Mouse (Mus musculus) small intestine, adult 2 months (tissue): ENCODE measurements around the gene Abcg2.
"Not testable (repeated sequence)": the region's sequence is repeated elsewhere in the genome, so short reads cannot be mapped to it uniquely, and the experiment has no call there.

Experiments
- CTCF ChIP-seq: fragments of 200-500 bp; IDR thresholded peaks from 2 replicates; pipeline ENCODE4 v1.5.1; 2012; ENCODE audit warnings: low read depth, mild to moderate bottlenecking, control low read depth, inconsistent platforms, low read length, moderate library complexity, mixed read lengths; ENCODE audit not compliant: insufficient replicate concordance, insufficient read length; ENCODE audit errors: extremely low read depth
- POLR2A ChIP-seq: fragments of 200-500 bp; IDR thresholded peaks from 2 replicates; pipeline ENCODE4 v1.6.1; 2012; ENCODE audit warnings: low read depth, mild to moderate bottlenecking, control low read depth, inconsistent platforms, low read length, moderate library complexity

DNA sequence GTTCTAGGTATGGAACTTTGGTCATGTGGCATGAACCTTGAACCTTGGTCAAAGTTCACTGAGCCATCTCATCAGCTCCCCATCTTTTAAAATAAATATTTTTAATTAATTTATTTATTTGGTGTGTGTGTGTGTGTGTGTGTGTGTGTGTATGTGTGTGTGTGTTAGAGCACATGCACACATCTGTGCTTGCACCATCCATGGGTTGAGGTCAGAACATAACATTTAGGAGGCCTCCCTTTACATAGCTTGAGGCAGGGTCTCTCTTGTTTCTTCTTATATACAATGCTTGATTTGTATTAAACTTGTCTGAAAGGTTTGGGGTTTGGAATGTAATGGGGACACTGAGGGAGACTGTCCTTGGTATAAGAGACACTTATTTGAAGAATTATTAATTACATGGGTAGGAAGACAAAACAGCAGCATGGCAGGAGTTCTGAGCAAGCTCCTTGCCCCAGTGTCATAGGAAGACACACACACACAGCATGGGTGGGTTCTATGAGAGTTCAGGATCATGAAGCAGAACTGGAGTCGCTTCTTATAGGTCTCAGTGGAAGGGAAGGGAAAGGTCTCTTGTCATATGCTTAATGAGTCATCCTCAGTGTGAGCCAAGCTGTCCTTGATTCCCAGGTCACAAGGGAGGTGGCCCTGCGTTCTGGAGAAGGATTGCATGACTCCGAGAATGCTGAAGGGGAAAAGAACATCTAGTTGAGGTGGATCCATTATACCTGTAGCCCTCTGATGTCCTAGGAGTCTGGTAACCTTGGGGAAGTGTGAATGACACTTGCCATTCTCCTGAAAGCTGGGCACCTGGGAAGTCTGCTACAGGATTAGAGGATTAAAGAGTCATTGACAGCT is 9.9 kb downstream of the Abcg2 start:
- not testable (repeated sequence) for TF ChIP-seq CTCF, POLR2A
